Mouse (Mus musculus) gonadal fat pad, adult 2 months (tissue): Measurements from ENCODE around the gene Comt. TPM values are rescaled to one million over a fixed set of nuclear protein-coding genes. Genes with fewer than 3 reads are reported as not detected.

Experiments used
- DNase-seq: peaks from one replicate; pipeline ENCODE4 v3.0.0-alpha.2; 2012; ENCODE audit warnings: low read depth
- polyA plus RNA-seq: library from polyadenylated mRNA; depleted of rRNA; stranded (reverse); fragments of >200 nt; gene quantifications from 2 replicates; pipeline ENCODE4 v1.2.3, GENCODE M21; 2012

Comt gene
- polyA plus RNA-seq, 1 experiment: 687 TPM

- DNase-seq: no peak
Measured at GRCm38 (mm10) chr16:18411026-18411649, 15.5 kb downstream of the Comt start.

- no peak for DNase-seq
Measured at GRCm38 (mm10) chr16:18410418-18410817, 16.2 kb downstream of the Comt start.

GRCm38 (mm10) chr16:18409776-18410175, 16.9 kb downstream of the Comt start:
- DNase-seq: no peak

GRCm38 (mm10) chr16:18407912-18408311, 18.7 kb downstream of the Comt start:
- DNase-seq: no peak

- DNase-seq: no peak
Measured at GRCm38 (mm10) chr16:18406293-18406692, 20.4 kb downstream of the Comt start.

- no peak for DNase-seq
Measured at GRCm38 (mm10) chr16:18405876-18406275, 20.8 kb downstream of the Comt start.

GRCm38 (mm10) chr16:18405091-18405854, 21.4 kb downstream of the Comt start:
- DNase-seq: no peak

GRCm38 (mm10) chr16:18403285-18403684, 23.4 kb downstream of the Comt start:
- DNase-seq: no peak

- DNase-seq: no peak
Measured at GRCm38 (mm10) chr16:18400472-18401216, 26.0 kb downstream of the Comt start.

- DNase-seq: no peak
Measured at GRCm38 (mm10) chr16:18400028-18400427, 26.6 kb downstream of the Comt start.

- DNase-seq: no peak
Measured at GRCm38 (mm10) chr16:18396791-18397621, 29.6 kb downstream of the Comt start.

GRCm38 (mm10) chr16:18396201-18396600, 30.5 kb downstream of the Comt start:
- no peak for DNase-seq

GRCm38 (mm10) chr16:18395620-18396036, 31.0 kb downstream of the Comt start:
- DNase-seq: no peak

GRCm38 (mm10) chr16:18394777-18395619, 31.7 kb downstream of the Comt start:
- no peak for DNase-seq

- no peak for DNase-seq
Measured at GRCm38 (mm10) chr16:18394056-18394455, 32.6 kb downstream of the Comt start.

GRCm38 (mm10) chr16:18393595-18393994, 33.1 kb downstream of the Comt start:
- no peak for DNase-seq

GRCm38 (mm10) chr16:18392469-18393426, 33.9 kb downstream of the Comt start:
- DNase-seq: no peak

GRCm38 (mm10) chr16:18391728-18392127, 34.9 kb downstream of the Comt start:
- DNase-seq: no peak

- no peak for DNase-seq
Measured at GRCm38 (mm10) chr16:18391127-18391526, 35.5 kb downstream of the Comt start.

- no peak for DNase-seq
Measured at GRCm38 (mm10) chr16:18390399-18390798, 36.3 kb downstream of the Comt start.
